Mouse (Mus musculus) small intestine, adult 2 months (tissue): ENCODE results near the gene Zscan10.

Source experiments
- CTCF ChIP-seq: fragments of 200-500 bp; IDR thresholded peaks from 2 replicates; pipeline ENCODE4 v1.5.1; 2012; ENCODE audit warnings: low read depth, mild to moderate bottlenecking, control low read depth, inconsistent platforms, low read length, moderate library complexity, mixed read lengths; ENCODE audit not compliant: insufficient replicate concordance, insufficient read length; ENCODE audit errors: extremely low read depth
- POLR2A ChIP-seq: fragments of 200-500 bp; IDR thresholded peaks from 2 replicates; pipeline ENCODE4 v1.6.1; 2012; ENCODE audit warnings: low read depth, mild to moderate bottlenecking, control low read depth, inconsistent platforms, low read length, moderate library complexity

- TF ChIP-seq POLR2A (no peak), CTCF (no peak)
Observed at GRCm38 (mm10) chr17:23554321-23554720, 46.3 kb upstream of the Zscan10 start.
